Mouse (Mus musculus) kidney, embryonic 14.5 days (tissue): ENCODE measurements around the gene Cstf2. TPM values are rescaled to one million over a fixed set of nuclear protein-coding genes. Genes with fewer than 3 reads are reported as not detected.

ENCODE experiments used
- ATAC-seq: fragments of 200-750 bp; cut with Nextera tagmentation; 2 replicates; pipeline ENCODE4 v1.8.0; 2017; ENCODE audit warnings: moderate number of reproducible peaks, mild to moderate bottlenecking, moderate TSS enrichment, moderate library complexity; ENCODE audit not compliant: low FRiP score, low TSS enrichment
- H3K27ac ChIP-seq: fragments of 300-500 bp; sonication (generic); 2 replicates; pipeline ENCODE4 v1.5.1; 2014; ENCODE audit warnings: low read depth, mild to moderate bottlenecking, low read length, moderate library complexity, mixed read lengths
- H3K27me3 ChIP-seq: fragments of 300-500 bp; sonication (generic); 2 replicates; pipeline ENCODE4 v1.6.1; 2014; ENCODE audit warnings: mild to moderate bottlenecking, low read length; ENCODE audit not compliant: control insufficient read depth, insufficient read depth
- H3K36me3 ChIP-seq: fragments of 300-500 bp; sonication (generic); 2 replicates; pipeline ENCODE4 v1.6.1; 2014; ENCODE audit warnings: low read length, mixed read lengths; ENCODE audit not compliant: control insufficient read depth, insufficient read depth
- H3K4me1 ChIP-seq: fragments of 300-500 bp; sonication (generic); 2 replicates; pipeline ENCODE4 v1.6.1; 2014; ENCODE audit warnings: low read length, mixed read lengths; ENCODE audit not compliant: control insufficient read depth, insufficient read depth
- H3K4me2 ChIP-seq: fragments of 300-500 bp; sonication (generic); replicated peaks from 2 replicates; pipeline ENCODE4 v1.6.1; 2014; ENCODE audit warnings: low read depth, mild to moderate bottlenecking, low read length
- H3K4me3 ChIP-seq: fragments of 300-500 bp; sonication (generic); 2 replicates; pipeline ENCODE4 v1.5.1; 2014; ENCODE audit warnings: mild to moderate bottlenecking, low read length
- H3K9ac ChIP-seq: fragments of 300-500 bp; sonication (generic); 2 replicates; pipeline ENCODE4 v1.6.1; 2014; ENCODE audit warnings: low read depth, mild to moderate bottlenecking, low read length, moderate library complexity
- H3K9me3 ChIP-seq: fragments of 300-500 bp; sonication (generic); 2 replicates; pipeline ENCODE4 v1.6.1; 2016; ENCODE audit warnings: low read length; ENCODE audit not compliant: control insufficient read depth
- WGBS: fragments of 180-500 bp; shearing (Covaris S2); extraction: QIAGEN DNeasy Blood & Tissue Kit; methylation state at CpG from one replicate; pipeline ENCODE4 v1.1.7; 2014; 5-methylcytosine and 5-hydroxymethylcytosine counted together
- microRNA-seq: library from miRNA; unstranded; fragments of <30 nt; microRNA quantifications from one replicate; pipeline ENCODE4, GENCODE M21; 2016
- polyA plus RNA-seq: library from polyadenylated mRNA; unstranded; fragments of >200 nt; fragmentation: Nextera tagmentation; extraction: Ambion mirVana; gene quantifications from 2 replicates; pipeline ENCODE4 v1.2.1, GENCODE M21; 2014

Gene Cstf2
- polyA plus RNA-seq, 1 experiment from 2014 or later, result 58.5 TPM

DNA sequence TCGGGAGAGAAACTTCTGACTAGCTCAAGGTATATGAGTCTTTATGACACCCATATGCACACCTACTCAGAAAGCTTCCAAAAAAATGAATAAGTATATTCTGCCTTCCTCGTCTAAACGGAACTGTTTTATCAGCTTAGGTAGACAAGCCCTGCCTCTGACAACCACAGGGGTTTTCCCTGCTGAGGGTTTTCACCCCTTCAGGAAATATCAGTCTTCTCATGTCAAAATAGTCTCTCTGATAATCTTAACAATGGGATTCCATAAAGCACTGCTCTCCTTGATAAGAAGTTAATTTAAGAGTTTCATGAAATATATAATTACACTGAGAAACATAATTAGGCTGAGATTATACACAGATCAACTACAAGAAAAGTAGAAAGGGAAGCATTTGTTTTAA is 52.8 kb downstream of the Cstf2 start:
- no peaks in the 10 kb centered on the region for H3K36me3 ChIP-seq
- no peak overlapping the region for H3K4me2 ChIP-seq
- no peak overlapping the region for H3K9ac ChIP-seq
- 82% methylated on average over 3 of the region's 3 CpGs for WGBS
- ATAC-seq, result no peak
- H3K9me3 ChIP-seq, result no peaks in the 10 kb centered on the region
- no peaks in the 10 kb centered on the region for H3K27me3 ChIP-seq
- H3K4me3 ChIP-seq, result no peak overlapping the region
- no peaks in the 10 kb centered on the region for H3K4me1 ChIP-seq
- no peak overlapping the region for H3K27ac ChIP-seq

DNA sequence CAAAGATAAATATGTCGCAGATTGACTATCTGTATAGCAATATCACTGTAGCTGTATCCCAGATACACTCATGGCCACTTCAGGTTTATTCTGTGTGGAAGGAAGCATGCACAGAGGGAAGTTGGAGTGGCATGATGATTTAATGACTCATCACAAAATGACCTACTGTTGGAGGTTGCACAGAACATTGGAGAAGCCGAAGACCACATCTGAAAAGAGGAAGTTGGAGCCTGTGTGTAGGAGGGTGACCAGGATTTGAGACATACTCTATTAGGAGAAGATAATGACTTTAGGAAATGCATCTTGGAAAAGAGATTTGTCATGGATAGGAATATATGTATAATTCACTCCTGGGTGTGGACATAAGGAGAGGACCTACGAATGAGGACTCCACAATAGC is 57.4 kb downstream of the Cstf2 start:
- Histone ChIP-seq H3K27ac (no peak overlapping the region), H3K9ac (no peak overlapping the region), H3K9me3 (no peaks in the 10 kb centered on the region), H3K27me3 (no peaks in the 10 kb centered on the region), H3K4me2 (no peak overlapping the region), H3K4me3 (no peak overlapping the region), H3K4me1 (no peaks in the 10 kb centered on the region), H3K36me3 (no peaks in the 10 kb centered on the region)
- ATAC-seq, result no peak
- 82% methylated on average over 3 of the region's 3 CpGs for WGBS

DNA sequence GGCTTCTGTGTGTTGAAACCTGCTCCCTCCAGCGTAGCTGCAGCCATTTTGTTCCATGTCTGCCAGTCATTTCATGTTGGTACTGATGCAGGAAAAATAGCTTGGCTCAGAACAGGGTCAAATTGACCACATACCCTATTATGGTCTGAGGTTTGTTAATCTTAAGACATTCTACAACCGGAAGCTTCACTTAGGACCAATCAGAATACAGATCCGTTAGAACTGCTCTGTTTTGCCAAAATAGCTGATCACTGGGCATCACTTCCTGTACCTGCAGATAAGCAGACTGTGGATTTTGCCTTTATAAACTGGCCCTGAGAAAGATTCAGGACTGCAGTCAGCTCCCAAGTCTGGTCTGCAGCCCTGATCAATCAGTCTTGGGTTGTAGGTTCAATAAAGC is 69.6 kb downstream of the Cstf2 start:
- 84% methylated on average over 3 of the region's 3 CpGs for WGBS

DNA sequence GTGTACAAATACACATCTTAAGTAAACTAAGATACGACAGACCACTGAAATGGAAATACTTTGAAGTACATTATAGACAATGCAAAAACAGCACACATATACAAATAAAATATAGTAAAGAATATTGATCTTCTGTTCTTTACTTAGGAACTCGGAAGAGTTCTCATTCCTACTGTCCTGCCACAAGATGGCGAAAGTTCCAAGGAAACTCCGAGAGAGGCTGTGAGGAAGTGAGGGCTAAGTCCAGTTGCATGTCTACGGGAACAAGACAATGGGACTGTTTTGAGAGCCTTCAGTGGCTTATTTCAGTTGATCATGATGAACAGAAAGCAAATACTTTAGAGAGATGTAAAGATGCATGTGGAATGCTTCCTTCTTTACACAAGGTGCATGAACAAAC is 73.3 kb downstream of the Cstf2 start:
- Histone ChIP-seq H3K4me3 (no peak overlapping the region), H3K27me3 (0 out of 2 replicates have a peak, but pooled peaks cover 4% of the 10 kb centered on the region), H3K4me2 (no peak overlapping the region), H3K27ac (no peak overlapping the region), H3K9me3 (no peaks in the 10 kb centered on the region), H3K9ac (no peak overlapping the region), H3K4me1 (no peaks in the 10 kb centered on the region), H3K36me3 (no peaks in the 10 kb centered on the region)
- WGBS, result 28% methylated on average over 5 of the region's 5 CpGs
- no peak for ATAC-seq

More for the DNA sequence above, 69.6 kb downstream of the Cstf2 start:
- H3K9me3 ChIP-seq, result no peaks in the 10 kb centered on the region
- no peak overlapping the region for H3K4me2 ChIP-seq
- no peak overlapping the region for H3K4me3 ChIP-seq
- H3K4me1 ChIP-seq, result no peaks in the 10 kb centered on the region
- no peak overlapping the region for H3K9ac ChIP-seq
- H3K36me3 ChIP-seq, result no peaks in the 10 kb centered on the region
- no peak overlapping the region for H3K27ac ChIP-seq
- ATAC-seq, result no peak
- H3K27me3 ChIP-seq, result 0 out of 2 replicates have a peak, but pooled peaks cover 4% of the 10 kb centered on the region

DNA sequence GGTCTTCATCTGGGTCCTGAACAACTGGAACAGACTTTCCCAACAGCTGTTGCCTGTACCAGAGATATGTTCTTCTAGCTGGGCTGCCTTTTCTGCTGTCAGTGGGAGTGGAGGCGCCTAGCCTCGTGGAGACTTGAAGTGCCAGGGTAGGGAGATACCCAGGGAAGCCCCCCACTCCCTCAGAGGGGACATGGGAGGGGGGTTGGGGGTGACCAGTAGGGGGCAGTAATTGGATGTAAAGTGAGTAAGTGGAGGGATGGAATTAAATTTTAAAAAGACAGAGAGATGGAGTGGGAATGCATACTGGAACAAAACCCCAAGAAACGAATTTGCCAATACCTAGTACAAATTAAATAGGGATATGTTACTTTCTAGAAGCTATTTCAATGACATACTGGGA is 74.8 kb downstream of the Cstf2 start:
- H3K4me2 ChIP-seq, result no peak overlapping the region
- H3K9ac ChIP-seq, result no peak overlapping the region
- no peak for ATAC-seq
- no peak overlapping the region for H3K27ac ChIP-seq
- H3K4me1 ChIP-seq, result no peaks in the 10 kb centered on the region
- 0 out of 2 replicates have a peak, but pooled peaks cover 2% of the 10 kb centered on the region for H3K27me3 ChIP-seq
- 68% methylated on average over 3 of the region's 3 CpGs for WGBS
- no peak overlapping the region for H3K4me3 ChIP-seq
- H3K36me3 ChIP-seq, result no peaks in the 10 kb centered on the region
- no peaks in the 10 kb centered on the region for H3K9me3 ChIP-seq

Small RNAs within 50 kb of the gene (microRNA-seq; reads per million reads assigned to microRNA genes)
- gene Mir3112, result not detected

Other genes starting within 250 kb of the Cstf2 start
- not detected in 2 replicates for gene Tnmd, start 208.2 kb upstream of the Cstf2 start, polyA plus RNA-seq
- gene Tspan6, start 160.8 kb upstream of the Cstf2 start, polyA plus RNA-seq, result 203 and 238 TPM in 2 replicates
- 1.7 and 1.8 TPM in 2 replicates for gene Srpx2, start 150.8 kb upstream of the Cstf2 start, polyA plus RNA-seq
- 2.4 and 3.3 TPM in 2 replicates for gene Sytl4, start 77.4 kb upstream of the Cstf2 start, polyA plus RNA-seq
- gene Xkrx, start 102.9 kb downstream of the Cstf2 start, polyA plus RNA-seq, result 0.16 TPM in 1 of 2 replicates, not detected in the other
- not detected in 2 replicates for gene Arl13a, start 128.3 kb downstream of the Cstf2 start, polyA plus RNA-seq
- 0.11 and 0.32 TPM in 2 replicates for gene Nox1, start 162.8 kb downstream of the Cstf2 start, polyA plus RNA-seq
- gene Trmt2b, start 217.8 kb downstream of the Cstf2 start, polyA plus RNA-seq, result 11.5 and 18.7 TPM in 2 replicates
- 7.9 and 8.9 TPM in 2 replicates for gene Tmem35a, start 236.0 kb downstream of the Cstf2 start, polyA plus RNA-seq
- gene Cenpi, start 248.9 kb downstream of the Cstf2 start, polyA plus RNA-seq, result 42.2 and 43.1 TPM in 2 replicates